Mouse (Mus musculus) heart, embryonic 16.5 days (tissue): ENCODE data around the gene Nanos3. TPM values are rescaled to one million over a fixed set of nuclear protein-coding genes. Genes with fewer than 3 reads are reported as not detected.

Source experiments
- ATAC-seq: fragments of 200-750 bp; cut with Nextera tagmentation; replicated peaks from 2 replicates; pipeline ENCODE4 v1.8.0; 2017; ENCODE audit warnings: moderate number of reproducible peaks; ENCODE audit not compliant: insufficient read depth, low FRiP score; ENCODE audit errors: extremely low read depth
- H3K27ac ChIP-seq: fragments of 300-500 bp; sonication (generic); 2 replicates; pipeline ENCODE4 v1.5.1; 2014; ENCODE audit warnings: mild to moderate bottlenecking, low read length, control low read depth, moderate library complexity
- H3K27me3 ChIP-seq: fragments of 300-500 bp; sonication (generic); 2 replicates; pipeline ENCODE4 v1.6.1; 2014; ENCODE audit warnings: low read length, mixed read lengths; ENCODE audit not compliant: control insufficient read depth, insufficient read depth
- H3K36me3 ChIP-seq: fragments of 300-500 bp; sonication (generic); 2 replicates; pipeline ENCODE4 v1.6.1; 2014; ENCODE audit not compliant: control insufficient read depth, insufficient read depth
- H3K4me1 ChIP-seq: fragments of 300-500 bp; sonication (generic); 2 replicates; pipeline ENCODE4 v1.6.1; 2014; ENCODE audit warnings: low read length, mixed read lengths; ENCODE audit not compliant: control insufficient read depth, insufficient read depth
- H3K4me2 ChIP-seq: fragments of 300-500 bp; sonication (generic); 2 replicates; pipeline ENCODE4 v1.6.1; 2014; ENCODE audit warnings: low read depth, mild to moderate bottlenecking, control low read depth, low read length
- H3K4me3 ChIP-seq: fragments of 300-500 bp; sonication (generic); 2 replicates; pipeline ENCODE4 v1.5.1; 2014; ENCODE audit warnings: mild to moderate bottlenecking, control low read depth, low read length
- H3K9ac ChIP-seq: fragments of 300-500 bp; sonication (generic); 2 replicates; pipeline ENCODE4 v1.6.1; 2014; ENCODE audit warnings: low read length, control low read depth
- H3K9me3 ChIP-seq: fragments of 300-500 bp; sonication (generic); replicated peaks from 2 replicates; pipeline ENCODE4 v1.6.1; 2016; ENCODE audit warnings: low read length; ENCODE audit not compliant: control insufficient read depth
- WGBS: fragments of 180-500 bp; shearing (Covaris S2); extraction: QIAGEN DNeasy Blood & Tissue Kit; methylation state at CpG from one replicate; pipeline ENCODE4 v1.1.7; 2014; 5-methylcytosine and 5-hydroxymethylcytosine counted together
- polyA plus RNA-seq: library from polyadenylated mRNA; unstranded; fragments of >200 nt; fragmentation: Nextera tagmentation; extraction: Ambion mirVana; gene quantifications from 2 replicates; pipeline ENCODE4 v1.2.1, GENCODE M21; 2015

Gene Nanos3
- polyA plus RNA-seq, 1 experiment from 2014 or later = 1.5 TPM

GRCm38 (mm10) chr8:84211881-84212563 is 27.0 kb upstream of the Nanos3 start:
- peaks cover 30% of the 10 kb centered on the region for H3K4me1 ChIP-seq
- H3K27me3 ChIP-seq = no peaks in the 10 kb centered on the region
- H3K4me2 ChIP-seq = no peak overlapping the region
- no peak overlapping the region for H3K9ac ChIP-seq
- H3K9me3 ChIP-seq = no peaks in the 10 kb centered on the region
- H3K4me3 ChIP-seq = no peak overlapping the region
- WGBS = 91% methylated on average over 31 of the region's 31 CpGs
- no peak for ATAC-seq
- H3K36me3 ChIP-seq = peaks cover 43% of the 10 kb centered on the region
- H3K27ac ChIP-seq = no peak overlapping the region

- Histone ChIP-seq H3K9me3 (no peaks in the 10 kb centered on the region), H3K4me3 (no peak overlapping the region), H3K9ac (peak overlapping the region; percentile 33; the same call in 1 of the 2 replicates), H3K36me3 (peaks cover 40% of the 10 kb centered on the region), H3K4me1 (peaks cover 30% of the 10 kb centered on the region), H3K27ac (peak overlapping the region; percentile 33), H3K4me2 (no peak overlapping the region), H3K27me3 (no peaks in the 10 kb centered on the region)
- WGBS = 70% methylated on average over 3 of the region's 3 CpGs
- ATAC-seq = no peak
Measured at GRCm38 (mm10) chr8:84211202-84211601, 26.2 kb upstream of the Nanos3 start.

GRCm38 (mm10) chr8:84210167-84210791 is 25.3 kb upstream of the Nanos3 start:
- Histone ChIP-seq H3K9ac (no peak overlapping the region), H3K9me3 (no peaks in the 10 kb centered on the region), H3K27ac (peak overlapping the region; percentile 24; the same call in 1 of the 2 replicates), H3K4me1 (peaks cover 30% of the 10 kb centered on the region), H3K27me3 (no peaks in the 10 kb centered on the region), H3K36me3 (peaks cover 39% of the 10 kb centered on the region), H3K4me3 (no peak overlapping the region), H3K4me2 (no peak overlapping the region)
- WGBS = 58% methylated on average over 34 of the region's 34 CpGs
- ATAC-seq = peak; percentile 28; the same call in 1 of the 2 replicates

GRCm38 (mm10) chr8:84208381-84209380 is 23.7 kb upstream of the Nanos3 start:
- Histone ChIP-seq H3K27ac (peak overlapping the region; percentile 85), H3K4me3 (no peak overlapping the region), H3K36me3 (peaks cover 37% of the 10 kb centered on the region), H3K4me2 (no peak overlapping the region; the same call in 1 of the 2 replicates), H3K9me3 (no peaks in the 10 kb centered on the region), H3K27me3 (no peaks in the 10 kb centered on the region), H3K9ac (peak overlapping the region; percentile 43; the same call in 1 of the 2 replicates), H3K4me1 (peaks cover 36% of the 10 kb centered on the region)
- no peak for ATAC-seq
- WGBS = 64% methylated on average over 17 of the region's 17 CpGs

DNA sequence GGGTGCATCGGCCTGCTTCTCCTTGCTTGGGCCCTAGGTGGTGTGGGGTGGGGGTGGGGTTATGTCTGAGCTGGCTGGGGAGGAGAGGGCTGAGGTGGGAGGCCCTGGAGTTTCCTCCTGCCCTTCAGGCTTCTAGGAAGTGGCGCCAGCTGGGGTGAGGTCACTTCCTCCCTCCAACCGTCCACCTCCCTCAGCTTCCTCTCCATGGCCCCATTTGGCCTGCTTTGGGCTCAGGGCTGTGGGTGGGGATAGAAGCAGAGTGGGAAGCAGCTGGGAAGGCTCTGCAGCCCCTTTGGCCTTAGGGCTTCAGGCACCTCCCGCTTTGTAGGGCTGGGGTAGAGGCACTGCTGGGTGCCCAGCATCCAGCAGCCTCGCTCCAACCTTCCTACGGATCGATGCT is 22.8 kb upstream of the Nanos3 start:
- H3K27ac ChIP-seq = peak overlapping the region; percentile 85
- WGBS = 47% methylated on average over 7 of the region's 7 CpGs
- H3K27me3 ChIP-seq = no peaks in the 10 kb centered on the region
- H3K4me1 ChIP-seq = peaks cover 41% of the 10 kb centered on the region
- peak; percentile 8; the same call in 1 of the 2 replicates for ATAC-seq
- H3K4me2 ChIP-seq = peak overlapping the region; percentile 27
- no peak overlapping the region for H3K4me3 ChIP-seq
- peak overlapping the region; percentile 42 for H3K9ac ChIP-seq
- no peaks in the 10 kb centered on the region for H3K9me3 ChIP-seq
- H3K36me3 ChIP-seq = peaks cover 35% of the 10 kb centered on the region

GRCm38 (mm10) chr8:84206666-84207065 is 21.6 kb upstream of the Nanos3 start:
- Histone ChIP-seq H3K9ac (no peak overlapping the region), H3K27me3 (no peaks in the 10 kb centered on the region), H3K36me3 (peaks cover 28% of the 10 kb centered on the region), H3K4me1 (peaks cover 52% of the 10 kb centered on the region), H3K4me2 (no peak overlapping the region), H3K9me3 (no peaks in the 10 kb centered on the region), H3K4me3 (no peak overlapping the region), H3K27ac (no peak overlapping the region)
- WGBS = 96% methylated on average over 3 of the region's 3 CpGs
- ATAC-seq = no peak

- H3K9ac ChIP-seq = no peak overlapping the region
- peaks cover 46% of the 10 kb centered on the region for H3K4me1 ChIP-seq
- no peak overlapping the region for H3K27ac ChIP-seq
- no peak overlapping the region for H3K4me3 ChIP-seq
- no peaks in the 10 kb centered on the region for H3K27me3 ChIP-seq
- peaks cover 23% of the 10 kb centered on the region for H3K36me3 ChIP-seq
- no peak for ATAC-seq
- H3K4me2 ChIP-seq = no peak overlapping the region
- 90% methylated on average over 5 of the region's 5 CpGs for WGBS
- no peaks in the 10 kb centered on the region for H3K9me3 ChIP-seq
Measured at GRCm38 (mm10) chr8:84205073-84205472, 20.1 kb upstream of the Nanos3 start.

- peak overlapping the region; percentile 97 for H3K9ac ChIP-seq
- peak overlapping the region; percentile 96 for H3K4me2 ChIP-seq
- H3K4me1 ChIP-seq = peaks cover 49% of the 10 kb centered on the region
- WGBS = 39% methylated on average over 13 of the region's 13 CpGs
- peak; percentile 41 for ATAC-seq
- peak overlapping the region; percentile 71 for H3K4me3 ChIP-seq
- H3K27me3 ChIP-seq = no peaks in the 10 kb centered on the region
- H3K27ac ChIP-seq = peak overlapping the region; percentile 99
- H3K36me3 ChIP-seq = peaks cover 18% of the 10 kb centered on the region
- H3K9me3 ChIP-seq = no peaks in the 10 kb centered on the region
Measured at GRCm38 (mm10) chr8:84203975-84204772, 19.2 kb upstream of the Nanos3 start.
